In genomic region chr10:78480954-78481927, GRCm38 (mm10) we compare ENCODE assay signal across 8 mouse cellular contexts. TPM values are rescaled to one million over a fixed set of nuclear protein-coding genes. Genes with fewer than 3 reads are reported as not detected.
A peak's percentile ranks its signal among the peaks of the same experiment; 100 is the strongest.
DNase-seq lines count a peak whose midpoint lies in the region; ATAC-seq and TF ChIP-seq lines count a peak whose summit lies in the region.
"Had no signal": no experiment of that assay in that cellular context is flagged by ENCODE, and none has a peak within 500 bp of the region (broad histone marks: within the 10 kb centered on the region; RNA-seq: fewer than 3 reads in every experiment).

No protein-coding gene starts in this region.

- H3K4me1 ChIP-seq in thymus, adult 2 months (replicated peaks; ENCODE audit: control insufficient read depth, insufficient read depth, low read length) = peaks cover 19% of the 10 kb centered on the region
- H3K4me1 ChIP-seq in forebrain, embryonic 13.5 days = peaks cover 10% of the 10 kb centered on the region
- H3K4me1 ChIP-seq in liver, embryonic 11.5 days (replicated peaks; ENCODE audit: control insufficient read depth, insufficient read depth, low read length) = peaks cover 10% of the 10 kb centered on the region
- H3K4me1 ChIP-seq in stomach, embryonic 14.5 days (ENCODE audit: control insufficient read depth, insufficient read depth, low read length) = no peaks in the 10 kb centered on the region

- H3K27ac ChIP-seq in thymus, adult 2 months (ENCODE audit: control insufficient read depth, insufficient read depth, low read length) = peak overlapping the region; percentile 32; the same call in 1 of the 2 replicates
- H3K27ac ChIP-seq in forebrain, embryonic 13.5 days = no peak overlapping the region
- no peak overlapping the region for H3K27ac ChIP-seq in liver, embryonic 11.5 days (ENCODE audit: low read depth, low read length)
- no peak overlapping the region for H3K27ac ChIP-seq in stomach, embryonic 14.5 days (ENCODE audit: low read length)

- H3K4me3 ChIP-seq in thymus, adult 2 months (ENCODE audit: control insufficient read depth, insufficient read depth, low read length) = peak overlapping the region; percentile 76
- peak overlapping the region; percentile 51 for H3K4me3 ChIP-seq in forebrain, embryonic 13.5 days
- H3K4me3 ChIP-seq in liver, embryonic 11.5 days (ENCODE audit: low read depth, low read length) = peak overlapping the region; percentile 57
- H3K4me3 ChIP-seq in stomach, embryonic 14.5 days (ENCODE audit: low read depth, low read length) = peak overlapping the region; percentile 44

- no peak; the same call in 1 of the 2 replicates for ATAC-seq in forebrain, embryonic 13.5 days
- peak; percentile 5 for ATAC-seq in liver, embryonic 11.5 days (replicated peaks; ENCODE audit: low FRiP score)
- ATAC-seq in stomach, embryonic 14.5 days (ENCODE audit: insufficient number of reproducible peaks, insufficient read depth, low FRiP score, low read depth) = no peak

- H3K27me3 ChIP-seq in thymus, adult 2 months (ENCODE audit: control insufficient read depth, insufficient read depth, low read length) = no peaks in the 10 kb centered on the region
- H3K27me3 ChIP-seq in forebrain, embryonic 13.5 days = peaks cover 13% of the 10 kb centered on the region
- H3K27me3 ChIP-seq in liver, embryonic 11.5 days (replicated peaks; ENCODE audit: control insufficient read depth, insufficient read depth, low read length) = peaks cover 5% of the 10 kb centered on the region; the same call in 1 of the 2 replicates
- no peaks in the 10 kb centered on the region for H3K27me3 ChIP-seq in stomach, embryonic 14.5 days (ENCODE audit: control insufficient read depth, insufficient read depth, low read length)

- peak overlapping the region; percentile 64 for H3K9ac ChIP-seq in forebrain, embryonic 13.5 days
- H3K9ac ChIP-seq in liver, embryonic 11.5 days (ENCODE audit: low read depth, low read length) = peak overlapping the region; percentile 68
- no peak overlapping the region; the same call in 1 of the 2 replicates for H3K9ac ChIP-seq in stomach, embryonic 14.5 days (replicated peaks; ENCODE audit: low read depth, low read length)

- TF ChIP-seq CTCF in thymus, adult 2 months (IDR thresholded peaks at IDR 0.05; ENCODE audit: borderline replicate concordance, control insufficient read depth, extremely low read depth, insufficient read depth, low read length, poor library complexity) = no peak

- H3K9me3 ChIP-seq in forebrain, embryonic 13.5 days (replicated peaks) = no peaks in the 10 kb centered on the region
- H3K9me3 ChIP-seq in liver, embryonic 11.5 days (ENCODE audit: control insufficient read depth, low read length) = no peaks in the 10 kb centered on the region
- no peaks in the 10 kb centered on the region for H3K9me3 ChIP-seq in stomach, embryonic 14.5 days (ENCODE audit: control insufficient read depth, low read depth, low read length)

- 18% methylated on average over 21 of the region's 21 CpGs for WGBS in thymus, adult 2 months
- 38% methylated on average over 21 of the region's 21 CpGs for WGBS in forebrain, embryonic 13.5 days
- WGBS in liver, embryonic 11.5 days = 33% methylated on average over 21 of the region's 21 CpGs
- 37% methylated on average over 21 of the region's 21 CpGs for WGBS in stomach, embryonic 14.5 days

- no peak for DNase-seq in thymus, adult 2 months
- no peak for DNase-seq in thymus, postnatal 25 days
- DNase-seq in liver, embryonic 11.5 days (ENCODE audit: low spot score) = peak; percentile 38
- DNase-seq in embryo, embryonic 10.5 days (ENCODE audit: low spot score) = no peak
- DNase-seq in gastrocnemius, postnatal 4 days (ENCODE audit: low spot score in 2 of 2) = no peak

- H3K4me2 ChIP-seq in forebrain, embryonic 13.5 days = peak overlapping the region; percentile 81
- peak overlapping the region; percentile 84 for H3K4me2 ChIP-seq in liver, embryonic 11.5 days
- peak overlapping the region; percentile 92 for H3K4me2 ChIP-seq in stomach, embryonic 14.5 days (replicated peaks; ENCODE audit: low read depth, low read length)

- TF ChIP-seq POLR2A in thymus, adult 2 months (IDR thresholded peaks at IDR 0.05; ENCODE audit: control insufficient read depth, extremely low read depth, insufficient read depth, low read length, poor library complexity) = no peak

- no peaks in the 10 kb centered on the region for H3K36me3 ChIP-seq in thymus, adult 2 months (ENCODE audit: control insufficient read depth, insufficient read depth, low read length)
- no peaks in the 10 kb centered on the region for H3K36me3 ChIP-seq in forebrain, embryonic 13.5 days (ENCODE audit: poor library complexity, severe bottlenecking)
- H3K36me3 ChIP-seq in liver, embryonic 11.5 days (ENCODE audit: control insufficient read depth, insufficient read depth, low read length) = no peaks in the 10 kb centered on the region
- H3K36me3 ChIP-seq in stomach, embryonic 14.5 days (ENCODE audit: control insufficient read depth, insufficient read depth, low read length) = no peaks in the 10 kb centered on the region

RNA-seq across cellular contexts. Expression of gene Pdxk, which starts 16.5 kb away (rescaled TPM):
- 26.1 and 28.8 TPM in 2 replicates for polyA plus RNA-seq in thymus, adult 2 months (2012; rRNA removed)
- polyA plus RNA-seq in forebrain, embryonic 13.5 days (2015; fragmentation: Nextera tagmentation; extraction: Ambion mirVana) = 7.3 and 10.1 TPM in 2 replicates
- 10.6 and 11.3 TPM in 2 replicates for polyA plus RNA-seq in liver, embryonic 11.5 days (2014; fragmentation: Nextera tagmentation; extraction: Ambion mirVana)
- 6.5 and 7.1 TPM in 2 replicates for polyA plus RNA-seq in stomach, embryonic 14.5 days (2014; fragmentation: Nextera tagmentation; extraction: Ambion mirVana)
- 1 to 10 TPM; 7.9 to 8.2 TPM for total RNA-seq in gastrocnemius, postnatal 4 days (2021)

RNA-seq across cellular contexts. Expression of gene Olfr1358, which starts 36.0 kb away (rescaled TPM):
- polyA plus RNA-seq in thymus, adult 2 months (2012; rRNA removed) = 0.09 TPM in 1 of 2 replicates, not detected in the other
- polyA plus RNA-seq in forebrain, embryonic 13.5 days (2015; fragmentation: Nextera tagmentation; extraction: Ambion mirVana) = not detected in 2 replicates
- not detected in 2 replicates for polyA plus RNA-seq in liver, embryonic 11.5 days (2014; fragmentation: Nextera tagmentation; extraction: Ambion mirVana)
- not detected in 2 replicates for polyA plus RNA-seq in stomach, embryonic 14.5 days (2014; fragmentation: Nextera tagmentation; extraction: Ambion mirVana)
- total RNA-seq in gastrocnemius, postnatal 4 days (2021) = not detected
- polyA plus RNA-seq: gonadal fat pad, adult 2 months had no signal

RNA-seq across cellular contexts. Expression of gene Cstb, which starts 55.8 kb away (rescaled TPM):
- 212 and 247 TPM in 2 replicates for polyA plus RNA-seq in thymus, adult 2 months (2012; rRNA removed)
- 91.7 and 116 TPM in 2 replicates for polyA plus RNA-seq in forebrain, embryonic 13.5 days (2015; fragmentation: Nextera tagmentation; extraction: Ambion mirVana)
- 134 and 148 TPM in 2 replicates for polyA plus RNA-seq in liver, embryonic 11.5 days (2014; fragmentation: Nextera tagmentation; extraction: Ambion mirVana)
- polyA plus RNA-seq in stomach, embryonic 14.5 days (2014; fragmentation: Nextera tagmentation; extraction: Ambion mirVana) = 419 and 443 TPM in 2 replicates
- 10 to 100 TPM; 46.6 to 52.1 TPM for total RNA-seq in gastrocnemius, postnatal 4 days (2021)
